Mouse (Mus musculus) ES-E14 (cell line): ENCODE data around the gene Myo1b. TPM values are rescaled to one million over a fixed set of nuclear protein-coding genes. Genes with fewer than 3 reads are reported as not detected.

Source experiments
- DNase-seq: peaks from one replicate; pipeline ENCODE4 v3.0.0-alpha.2; 2013; ENCODE audit warnings: low read depth, low spot score
- H3K27ac ChIP-seq: 2 replicates; pipeline ENCODE4 v1.5.1; 2012; ENCODE audit warnings: low read depth, mild to moderate bottlenecking, low read length, moderate library complexity, mixed read lengths; ENCODE audit not compliant: poor library complexity, insufficient read depth, severe bottlenecking
- H3K36me3 ChIP-seq: 2 replicates; pipeline ENCODE4 v1.6.1; 2012; ENCODE audit warnings: mild to moderate bottlenecking, low read length, moderate library complexity, mixed read lengths; ENCODE audit not compliant: control insufficient read depth, poor library complexity, insufficient read depth, severe bottlenecking
- H3K4me1 ChIP-seq, 2 experiments: fragments of 150-350 bp in 1 of 2; sonication (generic) in 1 of 2; 2 replicates each; pipeline ENCODE4 v1.6.1; 2012; ENCODE audit warnings: low read length in 2 of 2, mild to moderate bottlenecking in 1 of 2, mixed read lengths in 1 of 2; ENCODE audit not compliant: control insufficient read depth in 2 of 2, insufficient read depth in 2 of 2, poor library complexity in 1 of 2
- H3K4me3 ChIP-seq, 2 experiments: fragments of 150-350 bp in 1 of 2; sonication (generic) in 1 of 2; 2 replicates each; pipeline ENCODE4 v1.5.1; 2012; ENCODE audit warnings: low read length in 2 of 2, low read depth in 1 of 2, mild to moderate bottlenecking in 1 of 2, mixed read lengths in 1 of 2; ENCODE audit not compliant: insufficient read depth in 1 of 2, poor library complexity in 1 of 2, severe bottlenecking in 1 of 2
- H3K9ac ChIP-seq: 2 replicates; pipeline ENCODE4 v1.6.1; 2012; ENCODE audit warnings: low read depth, mild to moderate bottlenecking, low read length, mixed read lengths; ENCODE audit not compliant: poor library complexity, insufficient read depth, severe bottlenecking
- H3K9me3 ChIP-seq: fragments of 150-350 bp; sonication (generic); 2 replicates; pipeline ENCODE4 v1.6.1; 2012; ENCODE audit warnings: low read depth, mild to moderate bottlenecking, low read length; ENCODE audit not compliant: control insufficient read depth, insufficient read depth
- CHD2 ChIP-seq: IDR thresholded peaks from 2 replicates; pipeline ENCODE4 v1.6.1; 2014; ENCODE audit warnings: mild to moderate bottlenecking, low read depth, low read length, inconsistent platforms
- HCFC1 ChIP-seq: IDR thresholded peaks from 2 replicates; pipeline ENCODE4 v1.6.1; 2012; ENCODE audit warnings: low read length, inconsistent platforms, borderline replicate concordance; ENCODE audit not compliant: insufficient read depth
- MAFK ChIP-seq: IDR thresholded peaks from 2 replicates; pipeline ENCODE4 v1.6.1; 2014; ENCODE audit warnings: mild to moderate bottlenecking, low read depth, low read length, inconsistent platforms; ENCODE audit not compliant: insufficient read depth
- ZC3H11A ChIP-seq: IDR thresholded peaks from 2 replicates; pipeline ENCODE4 v1.6.1; 2012; ENCODE audit warnings: low read depth, mild to moderate bottlenecking, inconsistent platforms, low read length, borderline replicate concordance
- ZNF384 ChIP-seq: IDR thresholded peaks from 2 replicates; pipeline ENCODE4 v1.6.1; 2012; ENCODE audit warnings: low read depth, low read length, inconsistent platforms
- in situ Hi-C, 2 experiments: fragments of 600-800 bp; cut with MboI; formaldehyde crosslinking; loops; one replicate each; pipeline ENCODE4 v1.15.1; 2025; ENCODE audit warnings: low sequenced_read_pairs in 2 of 2, inconsistent platforms in 1 of 2; ENCODE audit not compliant: unreplicated experiment in 2 of 2
- total RNA-seq: library from RNA; depleted of rRNA; stranded (reverse); fragments of 300-350 nt; gene quantifications from 2 replicates; pipeline ENCODE4 v1.2.3, GENCODE M21; 2012

Gene Myo1b
- total RNA-seq, 1 experiment = 26.0 TPM

DNA sequence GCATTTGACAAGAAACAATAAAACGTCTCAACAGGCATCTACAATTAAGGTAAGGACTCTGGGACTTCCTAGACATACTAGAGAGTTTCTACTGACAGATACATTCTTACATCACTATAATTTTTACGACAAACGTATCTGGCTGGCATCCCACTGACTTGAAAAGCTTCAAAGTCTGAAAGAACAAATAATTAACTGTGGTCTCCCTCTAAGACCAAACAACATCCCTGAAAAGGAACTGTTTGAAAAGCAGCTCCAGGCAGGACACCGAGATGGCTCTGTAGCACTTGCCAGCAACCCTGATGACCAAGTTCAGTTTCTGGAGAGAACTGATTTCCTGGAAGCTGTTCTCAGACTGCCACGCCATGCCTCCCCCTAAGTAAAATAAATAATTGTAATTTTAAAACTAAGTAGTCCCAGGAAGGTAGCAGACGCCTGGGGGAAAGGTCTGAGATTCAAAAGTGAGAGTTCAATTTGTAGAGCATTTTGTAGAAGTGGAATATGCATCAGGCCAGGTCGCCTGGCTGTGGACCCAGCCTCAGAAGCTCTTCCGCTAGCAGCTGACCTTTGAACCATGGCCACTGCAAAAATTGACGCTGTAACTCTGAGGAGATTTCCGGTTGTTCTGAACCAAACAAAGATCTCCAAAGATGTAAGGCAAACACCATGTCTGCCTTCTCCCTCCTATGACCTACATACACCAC is 60.2 kb downstream of the Myo1b start:
- no peaks in the 10 kb centered on the region for H3K4me1 ChIP-seq
- H3K4me3 ChIP-seq = no peak overlapping the region
- TF ChIP-seq CHD2 (no peak), ZC3H11A (no peak), ZNF384 (no peak), HCFC1 (no peak), MAFK (no peak)
- in situ Hi-C loops = no loop called here
- no peak overlapping the region for H3K27ac ChIP-seq
- no peaks in the 10 kb centered on the region for H3K9me3 ChIP-seq
- DNase-seq = no peak
- H3K36me3 ChIP-seq = peaks cover 2% of the 10 kb centered on the region; the same call in 1 of the 2 replicates
- no peak overlapping the region for H3K9ac ChIP-seq

GRCm38 (mm10) chr1:51852314-51852713 is 63.6 kb downstream of the Myo1b start:
- no peaks in the 10 kb centered on the region; the same call in 1 of the 2 replicates for H3K36me3 ChIP-seq
- H3K4me3 ChIP-seq = no peak overlapping the region
- no peak overlapping the region for H3K9ac ChIP-seq
- in situ Hi-C loops = no loop called here
- DNase-seq = no peak
- TF ChIP-seq MAFK = no peak
- TF ChIP-seq HCFC1 = no peak
- H3K27ac ChIP-seq = no peak overlapping the region
- no peaks in the 10 kb centered on the region for H3K9me3 ChIP-seq
- no peaks in the 10 kb centered on the region for H3K4me1 ChIP-seq

- H3K4me1 ChIP-seq = peaks cover 6 to 8% of the 10 kb centered on the region in 2 experiments; a peak in 2 of 4 replicates
- no peak overlapping the region for H3K4me3 ChIP-seq
- no peaks in the 10 kb centered on the region for H3K9me3 ChIP-seq
- H3K9ac ChIP-seq = no peak overlapping the region
- no peak for DNase-seq
- no peak overlapping the region for H3K27ac ChIP-seq
- TF ChIP-seq MAFK (no peak), ZC3H11A (no peak), CHD2 (no peak), ZNF384 (no peak), HCFC1 (no peak)
- in situ Hi-C loops = no loop called here
- H3K36me3 ChIP-seq = no peaks in the 10 kb centered on the region
These were observed 66.2 kb downstream of the Myo1b start for GRCm38 (mm10) chr1:51849570-51850211.

DNA sequence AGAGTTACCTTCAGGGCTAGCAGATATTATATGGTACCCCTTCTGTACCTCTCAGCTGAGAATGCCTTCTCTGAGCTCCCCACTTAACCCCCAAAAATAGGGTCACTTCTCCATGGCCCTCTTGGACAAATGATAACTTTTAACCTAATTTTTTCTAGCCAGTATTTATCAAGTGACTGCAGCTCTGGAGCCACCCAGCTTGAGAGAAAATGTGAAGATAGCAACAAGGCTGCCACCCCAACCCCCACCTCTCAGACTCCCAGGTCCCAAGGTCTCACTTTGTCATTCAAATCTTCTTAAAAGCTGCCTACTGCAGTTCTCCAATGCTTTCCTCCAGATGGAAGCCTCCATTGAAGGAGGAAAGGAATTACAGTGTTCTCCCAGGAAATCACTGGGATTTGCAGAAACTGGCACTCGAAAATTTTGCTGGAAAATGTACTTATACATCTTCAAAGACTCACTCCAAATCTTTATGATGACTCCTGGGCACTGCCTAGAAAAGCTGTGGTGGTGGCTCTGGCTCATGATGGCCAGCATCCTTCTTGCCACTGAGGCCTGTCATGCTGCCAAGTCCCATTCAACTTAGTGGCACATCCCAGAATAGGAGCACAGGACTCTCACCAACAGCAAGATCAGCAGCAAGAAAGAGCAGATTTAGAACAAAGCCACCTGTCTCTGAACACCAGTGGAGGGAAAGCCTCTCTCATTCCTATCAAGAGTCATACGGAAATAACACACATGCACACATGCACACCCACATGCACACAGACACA is 70.4 kb downstream of the Myo1b start:
- TF ChIP-seq HCFC1 = no peak
- TF ChIP-seq CHD2 = no peak
- TF ChIP-seq MAFK = no peak
- TF ChIP-seq ZNF384 = no peak
- TF ChIP-seq ZC3H11A = no peak
- Histone ChIP-seq H3K9me3 (no peaks in the 10 kb centered on the region), H3K4me1 (peaks cover 6 to 8% of the 10 kb centered on the region in 2 experiments; a peak in 2 of 4 replicates), H3K4me3 (no peak overlapping the region), H3K27ac (no peak overlapping the region), H3K36me3 (no peaks in the 10 kb centered on the region), H3K9ac (no peak overlapping the region)
- in situ Hi-C loops = no loop called here
- no peak for DNase-seq
